In the genomic region with DNA sequence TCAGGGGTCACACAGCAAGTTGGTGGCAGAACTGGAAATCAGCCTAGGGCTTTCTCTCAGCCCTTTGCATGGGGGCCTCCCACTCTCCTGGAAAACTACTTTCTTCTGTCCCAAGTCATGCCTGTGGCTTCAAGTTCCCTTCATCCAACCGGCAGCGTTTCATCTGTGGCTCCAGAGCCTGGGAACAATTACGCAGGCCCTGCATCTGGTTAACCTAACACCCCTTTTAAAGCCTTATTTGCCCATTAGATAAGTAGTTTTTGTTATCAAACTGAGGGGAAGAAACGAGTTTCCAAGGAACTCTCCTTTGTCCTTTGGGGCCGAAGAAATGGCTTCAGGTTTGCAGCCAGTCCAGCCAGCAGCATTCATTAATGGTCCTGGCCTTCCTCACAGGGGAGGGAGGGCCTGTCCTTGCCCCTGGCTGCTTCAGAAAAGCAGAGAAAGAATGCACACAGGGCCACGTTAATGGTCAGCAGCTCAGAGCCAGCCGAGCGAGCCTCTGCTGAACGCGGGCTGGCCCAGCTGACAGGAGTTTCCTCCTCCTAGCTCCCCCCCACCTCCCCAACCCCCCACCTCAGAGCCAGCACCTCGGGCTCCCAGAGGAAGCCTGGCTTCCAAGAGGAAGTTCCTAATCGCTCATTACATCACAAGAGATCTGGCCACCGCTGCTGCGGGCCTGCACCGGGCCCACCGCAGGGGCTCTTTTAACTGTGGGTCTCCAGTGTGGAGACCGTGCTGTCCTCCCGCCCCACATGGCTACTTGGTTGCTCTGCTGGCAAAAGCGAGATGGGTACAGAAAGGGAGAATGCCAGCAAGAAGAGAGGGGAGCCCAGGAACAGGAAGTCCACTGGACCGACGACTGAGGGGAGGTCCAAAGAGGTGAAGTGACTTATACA, we compare ENCODE assay signal across 8 mouse cellular contexts.
A peak's percentile ranks its signal among the peaks of the same experiment; 100 is the strongest.
DNase-seq lines count a peak whose midpoint lies in the region; ATAC-seq and TF ChIP-seq lines count a peak whose summit lies in the region.

No protein-coding gene starts in this region.

- H3K9ac ChIP-seq in heart, embryonic 14.5 days (ENCODE audit: low read length) = peak overlapping the region; percentile 72
- no peak overlapping the region for H3K9ac ChIP-seq in midbrain, embryonic 15.5 days

- no peaks in the 10 kb centered on the region for H3K27me3 ChIP-seq in heart, embryonic 14.5 days (ENCODE audit: control insufficient read depth, insufficient read depth, low read length)
- H3K27me3 ChIP-seq in midbrain, embryonic 15.5 days (replicated peaks) = no peaks in the 10 kb centered on the region

- peak overlapping the region; percentile 49; the same call in 1 of the 2 replicates for H3K27ac ChIP-seq in layer of hippocampus, adult 2 months
- H3K27ac ChIP-seq in heart, embryonic 14.5 days (replicated peaks in 1 of 2; ENCODE audit: control insufficient read depth in 1 of 2, insufficient read depth in 1 of 2, low read depth in 2 of 2, low read length in 2 of 2) = peak overlapping the region; percentile 86 to 95
- H3K27ac ChIP-seq in midbrain, embryonic 15.5 days = 0 out of 2 replicates have a peak overlapping the region, but pooled peaks have one; percentile 6

- ATAC-seq in heart, embryonic 14.5 days (ENCODE audit: insufficient number of reproducible peaks, insufficient read depth, low FRiP score, low read depth) = peak; percentile 13; the same call in 1 of the 2 replicates
- ATAC-seq in midbrain, embryonic 15.5 days (replicated peaks) = no peak

- whole genome bisulfite sequencing in heart, embryonic 14.5 days = 6% methylated on average over 21 of the region's 21 CpGs
- 6% methylated on average over 21 of the region's 21 CpGs for WGBS in midbrain, embryonic 15.5 days

- H3K4me1 ChIP-seq in heart, embryonic 14.5 days (ENCODE audit: control insufficient read depth in 2 of 2, insufficient read depth in 2 of 2, low read length in 2 of 2) = peaks cover 80 to 91% of the 10 kb centered on the region in 2 experiments
- H3K4me1 ChIP-seq in midbrain, embryonic 15.5 days = peaks cover 30% of the 10 kb centered on the region

- DNase-seq in layer of hippocampus, adult 2 months (ENCODE audit: low spot score in 2 of 2) = no peak
- DNase-seq in layer of hippocampus, postnatal 10 days (ENCODE audit: low spot score in 2 of 2) = no peak
- peak; percentile 76 to 91 for DNase-seq in kidney, postnatal 25 days
- no peak for DNase-seq in left cerebral cortex, adult 8-10 months (ENCODE audit: low spot score in 2 of 2)
- DNase-seq in thymus, postnatal 0 days (ENCODE audit: low spot score) = no peak
- no peak for DNase-seq in spleen, postnatal 14 days (ENCODE audit: low spot score in 2 of 2)

- no peaks in the 10 kb centered on the region for H3K9me3 ChIP-seq in heart, embryonic 14.5 days (ENCODE audit: control insufficient read depth, low read length)
- no peaks in the 10 kb centered on the region for H3K9me3 ChIP-seq in midbrain, embryonic 15.5 days

- H3K36me3 ChIP-seq in heart, embryonic 14.5 days (ENCODE audit: control insufficient read depth, insufficient read depth, low read length) = peaks cover 4% of the 10 kb centered on the region; the same call in 1 of the 2 replicates
- H3K36me3 ChIP-seq in midbrain, embryonic 15.5 days (replicated peaks) = no peaks in the 10 kb centered on the region

- no peak overlapping the region for H3K4me3 ChIP-seq in layer of hippocampus, adult 2 months
- no peak overlapping the region for H3K4me3 ChIP-seq in heart, embryonic 14.5 days (ENCODE audit: control insufficient read depth in 1 of 2, insufficient read depth in 1 of 2, low read depth in 1 of 2, low read length in 2 of 2)
- H3K4me3 ChIP-seq in midbrain, embryonic 15.5 days = no peak overlapping the region

- peak overlapping the region; percentile 61 for H3K4me2 ChIP-seq in heart, embryonic 14.5 days (ENCODE audit: low read length)
- peak overlapping the region; percentile 30 for H3K4me2 ChIP-seq in midbrain, embryonic 15.5 days

- no peak for TF ChIP-seq CTCF in layer of hippocampus, adult 2 months (conservative IDR thresholded peaks at IDR 0.05)

Comparison
In these comparisons a context has a peak if more than half of its experiments do, and no peak if none do; other contexts are left out.
1. DNase-seq: peak in kidney, postnatal 25 days (2 of 2); none in layer of hippocampus, adult 2 months (0 of 2), layer of hippocampus, postnatal 10 days (0 of 2), left cerebral cortex, adult 8-10 months (0 of 2), thymus, postnatal 0 days (single experiment) and spleen, postnatal 14 days (0 of 2).
2. H3K27ac ChIP-seq: peak in every context shown above with its lines; median percentile 90 in heart, embryonic 14.5 days; 49 in layer of hippocampus, adult 2 months; 6 in midbrain, embryonic 15.5 days.